Mouse (Mus musculus) heart, adult 2 months (tissue): ENCODE measurements around the gene Slc22a18. TPM values are rescaled to one million over a fixed set of nuclear protein-coding genes. Genes with fewer than 3 reads are reported as not detected.

ENCODE experiments used
- DNase-seq, 2 experiments: peaks; one replicate each; pipeline ENCODE4 v3.0.0; 2021
- H3K27ac ChIP-seq: fragments of 200-600 bp; 2 replicates; pipeline ENCODE4 v1.8.1; 2022
- H3K27me3 ChIP-seq: fragments of 200-500 bp; 2 replicates; pipeline ENCODE4 v1.6.1; 2012; ENCODE audit warnings: mild to moderate bottlenecking, low read length, inconsistent platforms, mixed read lengths; ENCODE audit not compliant: control insufficient read depth, insufficient read depth
- H3K36me3 ChIP-seq: fragments of 200-500 bp; 2 replicates; pipeline ENCODE4 v1.6.1; 2012; ENCODE audit warnings: low read length, inconsistent platforms; ENCODE audit not compliant: control insufficient read depth, insufficient read depth
- H3K4me1 ChIP-seq: fragments of 200-500 bp; 2 replicates; pipeline ENCODE4 v1.6.1; 2011; ENCODE audit warnings: low read length; ENCODE audit not compliant: control insufficient read depth, insufficient read depth
- H3K4me3 ChIP-seq: fragments of 200-600 bp; 2 replicates; pipeline ENCODE4 v1.8.1; 2022
- H3K79me2 ChIP-seq: fragments of 200-500 bp; replicated peaks from 2 replicates; pipeline ENCODE4 v1.6.1; 2012; ENCODE audit warnings: mild to moderate bottlenecking, inconsistent platforms, low read length, moderate library complexity, mixed read lengths; ENCODE audit not compliant: control insufficient read depth, insufficient read depth
- H3K9ac ChIP-seq: fragments of 200-500 bp; 2 replicates; pipeline ENCODE4 v1.6.1; 2012; ENCODE audit warnings: low read depth, mild to moderate bottlenecking, control low read depth, inconsistent platforms, low read length, mixed read lengths
- CTCF ChIP-seq: fragments of 200-600 bp; IDR thresholded peaks from 2 replicates; pipeline ENCODE4 v1.8.1; 2022; ENCODE audit warnings: antibody characterized with exemption, mild to moderate bottlenecking, moderate library complexity
- EP300 ChIP-seq: fragments of 200-500 bp; IDR thresholded peaks from 2 replicates; pipeline ENCODE4 v1.6.1; 2011; ENCODE audit warnings: low read depth, low read length, control low read depth; ENCODE audit not compliant: insufficient read depth
- POLR2A ChIP-seq: fragments of 200-500 bp; IDR thresholded peaks from 2 replicates; pipeline ENCODE4 v1.6.1; 2011; ENCODE audit warnings: mild to moderate bottlenecking, low read depth, low read length, control low read depth; ENCODE audit not compliant: insufficient read depth
- WGBS: fragments of 180-500 bp; shearing (Covaris S2); methylation state at CpG from one replicate; pipeline ENCODE4 v1.1.7; 2018; 5-methylcytosine and 5-hydroxymethylcytosine counted together
- intact Hi-C: fragments of 180-260 bp; cut with DNase I; formaldehyde crosslinking; loops from one replicate; pipeline ENCODE4 v1.15.1; 2025
- polyA plus RNA-seq: library from polyadenylated mRNA; depleted of rRNA; stranded (reverse); fragments of >200 nt; gene quantifications from 2 replicates; pipeline ENCODE4 v1.2.3, GENCODE M21; 2012
- total RNA-seq, 2 experiments: library from RNA; stranded (reverse); gene quantifications; 2 replicates each; pipeline ENCODE4 v1.2.3; 2021

Slc22a18 gene
- total and polyA plus RNA-seq, 3 experiments, result 0.36 to 2.5 (median 0.42) TPM

GRCm38 (mm10) chr7:143445651-143446460 is 27.7 kb upstream of the Slc22a18 start:
- DNase-seq, result peak in 1 of 2 experiments; percentile 32
- Histone ChIP-seq H3K9ac (peak overlapping the region; percentile 50), H3K79me2 (no peaks in the 10 kb centered on the region), H3K4me1 (no peaks in the 10 kb centered on the region; the same call in 1 of the 2 replicates), H3K36me3 (no peaks in the 10 kb centered on the region), H3K27ac (peak overlapping the region; percentile 26; the same call in 1 of the 2 replicates), H3K4me3 (peak overlapping the region; percentile 46), H3K27me3 (peaks cover 6% of the 10 kb centered on the region)
- 11% methylated on average over 53 of the region's 53 CpGs for WGBS
- no peak for TF ChIP-seq EP300
- TF ChIP-seq POLR2A, result no peak
- peak; percentile 49 for TF ChIP-seq CTCF
- intact Hi-C loops, result no loop called here

GRCm38 (mm10) chr7:143447130-143447529 is 26.4 kb upstream of the Slc22a18 start:
- H3K36me3 ChIP-seq, result no peaks in the 10 kb centered on the region
- H3K79me2 ChIP-seq, result no peaks in the 10 kb centered on the region
- intact Hi-C loops, result no loop called here
- WGBS, result 56% methylated on average over 2 of the region's 2 CpGs
- H3K27ac ChIP-seq, result no peak overlapping the region
- H3K27me3 ChIP-seq, result peaks cover 6% of the 10 kb centered on the region
- H3K9ac ChIP-seq, result no peak overlapping the region
- H3K4me3 ChIP-seq, result no peak overlapping the region
- TF ChIP-seq EP300 (no peak), CTCF (no peak), POLR2A (no peak)
- peak in 1 of 2 experiments; percentile 43 for DNase-seq
- no peaks in the 10 kb centered on the region; the same call in 1 of the 2 replicates for H3K4me1 ChIP-seq

GRCm38 (mm10) chr7:143458963-143459331 is 14.6 kb upstream of the Slc22a18 start:
- peak in 1 of 2 experiments; percentile 54 for DNase-seq
- peak overlapping the region; percentile 73 for H3K27ac ChIP-seq
- TF ChIP-seq POLR2A (no peak), CTCF (no peak), EP300 (no peak)
- peak overlapping the region; percentile 75 for H3K4me3 ChIP-seq
- intact Hi-C loops, result loop anchor here (2.0 kb wide), 1 partner anchor 90 kb away; no protein-coding TSS in a partner anchor
- H3K27me3 ChIP-seq, result 0 out of 2 replicates have a peak, but pooled peaks cover 2% of the 10 kb centered on the region
- H3K9ac ChIP-seq, result peak overlapping the region; percentile 84
- no peaks in the 10 kb centered on the region for H3K79me2 ChIP-seq
- H3K36me3 ChIP-seq, result no peaks in the 10 kb centered on the region
- 20% methylated on average over 38 of the region's 38 CpGs for WGBS
- H3K4me1 ChIP-seq, result no peaks in the 10 kb centered on the region; the same call in 1 of the 2 replicates

- intact Hi-C loops, result loop anchor here (2.0 to 10.0 kb wide), 4 partner anchors 51 to 565 kb away; no protein-coding TSS in a partner anchor
- H3K79me2 ChIP-seq, result no peaks in the 10 kb centered on the region
- 0 out of 2 replicates have a peak, but pooled peaks cover 2% of the 10 kb centered on the region for H3K27me3 ChIP-seq
- WGBS, result 18% methylated on average over 96 of the region's 100 CpGs
- H3K4me1 ChIP-seq, result no peaks in the 10 kb centered on the region; the same call in 1 of the 2 replicates
- peak; percentile 81 to 82 for DNase-seq
- H3K4me3 ChIP-seq, result peak overlapping the region; percentile 75
- H3K27ac ChIP-seq, result peak overlapping the region; percentile 73
- peak; percentile 25; the same call in 1 of the 2 replicates for TF ChIP-seq POLR2A
- TF ChIP-seq EP300, result no peak
- H3K36me3 ChIP-seq, result no peaks in the 10 kb centered on the region
- H3K9ac ChIP-seq, result peak overlapping the region; percentile 84
Observed at GRCm38 (mm10) chr7:143459332-143460211, 14.0 kb upstream of the Slc22a18 start.

- intact Hi-C loops, result loop anchor here (2.0 to 10.0 kb wide), 3 partner anchors 52 to 566 kb away; no protein-coding TSS in a partner anchor
- WGBS, result 31% methylated on average over 58 of the region's 60 CpGs
- no peaks in the 10 kb centered on the region; the same call in 1 of the 2 replicates for H3K4me1 ChIP-seq
- TF ChIP-seq POLR2A, result no peak
- TF ChIP-seq CTCF, result no peak
- no peak for TF ChIP-seq EP300
- H3K9ac ChIP-seq, result peak overlapping the region; percentile 84
- peak overlapping the region; percentile 75 for H3K4me3 ChIP-seq
- DNase-seq, result no peak
- H3K27ac ChIP-seq, result peak overlapping the region; percentile 73
- H3K27me3 ChIP-seq, result 0 out of 2 replicates have a peak, but pooled peaks cover 2% of the 10 kb centered on the region
- H3K79me2 ChIP-seq, result no peaks in the 10 kb centered on the region
- no peaks in the 10 kb centered on the region for H3K36me3 ChIP-seq
Observed at GRCm38 (mm10) chr7:143460217-143460834, 13.2 kb upstream of the Slc22a18 start.
